Mouse (Mus musculus): ENCODE measurements around the gene Marc2.

The Marc2 gene

DNA sequence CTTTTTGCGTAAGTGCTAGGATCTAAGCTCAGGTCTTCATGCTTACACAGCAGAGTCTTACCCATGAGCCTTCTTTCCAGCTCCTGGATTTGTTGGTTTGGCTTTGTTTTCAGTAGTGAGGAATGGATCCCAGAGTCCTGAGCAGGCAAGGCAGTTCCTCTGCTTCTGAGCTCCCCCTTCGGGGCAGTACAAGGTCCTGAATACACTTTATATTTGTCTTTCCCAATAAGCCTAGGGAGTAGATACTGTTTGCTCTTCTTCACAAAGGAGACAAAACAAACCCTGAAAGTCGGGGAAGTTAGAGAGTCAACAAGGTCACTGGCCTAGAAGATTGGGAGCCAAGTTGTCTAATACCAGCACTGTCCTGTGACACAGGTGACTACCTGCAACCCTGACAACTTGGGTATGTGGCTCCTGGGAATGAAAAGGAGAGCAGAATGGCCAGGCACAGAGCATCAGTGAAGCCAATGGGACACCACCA lies 21.4 kb upstream of the Marc2 start:
- DNase-seq (ENCODE audit: low read depth, low spot score) = no peak
- H3K27me3 ChIP-seq (ENCODE audit: control insufficient read depth, insufficient read depth, low read length, poor library complexity, severe bottlenecking) = no peaks in the 10 kb centered on the region

DNA sequence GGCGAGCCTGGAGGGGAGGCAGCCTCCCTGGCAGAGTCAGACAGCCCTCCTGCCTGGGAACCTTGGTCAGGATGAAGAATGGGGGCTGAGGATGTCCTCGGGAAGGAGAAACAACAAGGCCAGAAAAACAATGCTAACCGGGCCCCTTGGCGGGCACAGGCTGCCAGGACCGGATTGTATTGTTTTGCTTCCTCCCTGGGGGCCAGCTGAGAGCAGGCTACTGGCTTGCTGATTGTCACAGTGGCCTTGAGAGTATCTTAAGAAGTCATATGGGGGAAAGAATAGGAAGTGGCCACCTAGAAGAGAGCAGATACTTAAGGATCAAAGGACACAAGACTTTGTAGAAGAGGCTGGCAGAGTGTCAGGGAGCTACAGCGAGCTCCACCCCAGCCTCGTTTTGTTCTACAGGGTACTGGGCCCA lies 18.1 kb upstream of the Marc2 start:
- Histone ChIP-seq H3K27me3 (ENCODE audit: control insufficient read depth, insufficient read depth, low read length, poor library complexity, severe bottlenecking) (no peaks in the 10 kb centered on the region), H3K36me3 (ENCODE audit: control insufficient read depth, insufficient read depth, low read length, poor library complexity, severe bottlenecking) (no peaks in the 10 kb centered on the region)
- no peak for DNase-seq (ENCODE audit: low read depth, low spot score)

More for the DNA sequence above, 21.4 kb upstream of the Marc2 start:
- no peaks in the 10 kb centered on the region for H3K36me3 ChIP-seq (ENCODE audit: control insufficient read depth, insufficient read depth, low read length, poor library complexity, severe bottlenecking)

DNA sequence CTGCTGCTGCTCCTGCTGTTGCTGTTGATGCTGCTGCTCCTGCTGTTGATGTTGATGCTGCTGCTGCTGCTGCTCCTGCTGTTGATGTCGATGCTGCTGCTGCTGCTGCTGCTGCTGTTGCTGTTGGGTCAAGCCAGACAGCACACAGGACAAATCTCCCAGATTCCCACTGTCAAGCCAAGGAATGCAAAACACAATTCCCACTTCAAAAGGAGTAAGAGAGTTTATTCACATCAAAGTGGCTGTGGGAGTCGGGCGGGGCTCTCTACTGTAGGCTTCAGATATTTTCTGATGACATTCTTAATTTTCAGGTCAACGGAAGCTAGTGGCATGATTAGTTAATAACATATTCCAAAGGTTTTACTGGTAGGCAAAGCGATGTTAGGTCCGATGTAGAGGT lies 16.4 kb upstream of the Marc2 start:
- Histone ChIP-seq H3K27me3 (ENCODE audit: control insufficient read depth, insufficient read depth, low read length, poor library complexity, severe bottlenecking) (no peaks in the 10 kb centered on the region), H3K36me3 (ENCODE audit: control insufficient read depth, insufficient read depth, low read length, poor library complexity, severe bottlenecking) (no peaks in the 10 kb centered on the region)
- DNase-seq (ENCODE audit: low read depth, low spot score) = no peak

DNA sequence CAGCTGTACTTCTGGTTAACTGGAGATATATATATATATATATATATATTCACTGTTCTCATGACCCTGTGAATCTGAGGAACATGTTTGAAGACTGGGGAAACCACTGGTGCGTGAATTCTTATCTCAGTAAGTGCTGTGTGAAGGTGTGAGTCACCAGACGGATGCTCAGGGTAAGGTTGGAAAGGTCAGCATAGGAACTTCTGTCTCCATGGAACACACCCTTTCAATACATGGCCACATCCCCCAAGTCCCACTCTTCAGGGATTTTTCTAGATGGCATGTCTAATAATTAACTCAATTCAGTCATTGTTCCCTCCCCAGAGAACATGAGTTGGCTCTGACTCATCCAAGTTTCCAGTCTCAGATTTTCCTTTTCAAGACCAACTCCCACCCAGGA lies 15.3 kb upstream of the Marc2 start:
- DNase-seq (ENCODE audit: low read depth, low spot score) = no peak
- H3K27me3 ChIP-seq (ENCODE audit: control insufficient read depth, insufficient read depth, low read length, poor library complexity, severe bottlenecking) = no peaks in the 10 kb centered on the region
- H3K36me3 ChIP-seq (ENCODE audit: control insufficient read depth, insufficient read depth, low read length, poor library complexity, severe bottlenecking) = no peaks in the 10 kb centered on the region

DNA sequence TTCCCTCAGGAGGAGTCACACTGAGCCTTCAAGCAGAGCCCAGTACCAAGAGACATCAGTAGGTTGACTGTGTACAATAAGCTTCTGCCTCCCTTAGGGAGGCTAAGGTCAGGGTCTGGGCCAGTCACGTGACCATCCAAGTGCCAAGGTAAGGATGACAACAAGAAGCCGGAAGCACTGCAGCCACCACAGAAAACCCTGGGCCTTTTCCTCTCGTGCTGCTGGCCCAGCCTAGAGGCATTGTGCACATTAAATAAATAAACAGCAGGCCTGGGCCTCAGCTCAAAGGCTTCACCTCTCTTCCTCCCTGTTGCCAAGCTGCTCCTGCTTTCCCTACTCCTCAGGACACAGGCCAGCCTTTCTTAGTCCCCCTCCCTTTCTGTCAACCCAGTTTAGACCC lies 14.0 kb upstream of the Marc2 start:
- no peaks in the 10 kb centered on the region for H3K27me3 ChIP-seq (ENCODE audit: control insufficient read depth, insufficient read depth, low read length, poor library complexity, severe bottlenecking)
- H3K36me3 ChIP-seq (ENCODE audit: control insufficient read depth, insufficient read depth, low read length, poor library complexity, severe bottlenecking) = no peaks in the 10 kb centered on the region
- no peak for DNase-seq (ENCODE audit: low read depth, low spot score)

DNA sequence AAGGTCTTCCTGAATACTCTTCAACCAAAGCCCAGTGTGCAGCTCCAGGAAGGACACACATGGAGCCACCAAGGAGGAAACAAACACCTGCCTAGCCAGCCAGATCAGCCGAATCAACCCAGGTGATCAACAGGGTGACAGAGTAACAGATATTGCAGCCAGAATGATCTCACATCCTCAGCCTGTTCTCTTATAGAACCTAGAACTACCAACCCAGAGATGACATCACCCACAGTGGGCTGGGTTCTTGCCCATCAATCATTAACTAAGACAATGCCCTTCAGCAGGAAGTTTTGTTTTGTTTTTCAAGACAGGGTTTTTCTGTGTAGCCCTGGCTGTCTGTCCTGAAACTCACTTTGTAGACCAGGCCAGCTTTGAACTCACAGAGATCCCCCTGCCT lies 12.0 kb upstream of the Marc2 start:
- DNase-seq (ENCODE audit: low read depth, low spot score) = no peak
- Histone ChIP-seq H3K36me3 (ENCODE audit: control insufficient read depth, insufficient read depth, low read length, poor library complexity, severe bottlenecking) (no peaks in the 10 kb centered on the region), H3K27me3 (ENCODE audit: control insufficient read depth, insufficient read depth, low read length, poor library complexity, severe bottlenecking) (no peaks in the 10 kb centered on the region)

DNA sequence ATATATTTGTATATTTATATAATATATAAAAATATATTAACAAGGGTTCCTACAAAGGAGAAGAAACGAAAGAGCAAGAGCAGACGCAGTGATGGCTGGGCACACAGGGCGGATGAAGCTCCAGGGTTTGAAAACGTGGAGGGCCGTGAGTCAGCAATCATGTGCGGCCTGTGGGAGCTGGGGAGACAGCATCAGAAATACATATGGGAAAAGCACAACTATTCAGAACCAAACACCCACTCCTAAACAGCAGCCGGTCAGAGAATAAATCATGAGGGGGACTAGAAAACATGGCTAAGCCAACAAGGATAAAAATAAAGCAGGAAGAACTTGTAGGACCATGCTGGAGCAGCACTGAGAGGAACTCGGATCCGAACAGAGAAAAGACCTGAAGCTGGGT lies 11.0 kb upstream of the Marc2 start:
- Histone ChIP-seq H3K27me3 (ENCODE audit: control insufficient read depth, insufficient read depth, low read length, poor library complexity, severe bottlenecking) (no peaks in the 10 kb centered on the region), H3K36me3 (ENCODE audit: control insufficient read depth, insufficient read depth, low read length, poor library complexity, severe bottlenecking) (no peaks in the 10 kb centered on the region)
- DNase-seq (ENCODE audit: low read depth, low spot score) = no peak

DNA sequence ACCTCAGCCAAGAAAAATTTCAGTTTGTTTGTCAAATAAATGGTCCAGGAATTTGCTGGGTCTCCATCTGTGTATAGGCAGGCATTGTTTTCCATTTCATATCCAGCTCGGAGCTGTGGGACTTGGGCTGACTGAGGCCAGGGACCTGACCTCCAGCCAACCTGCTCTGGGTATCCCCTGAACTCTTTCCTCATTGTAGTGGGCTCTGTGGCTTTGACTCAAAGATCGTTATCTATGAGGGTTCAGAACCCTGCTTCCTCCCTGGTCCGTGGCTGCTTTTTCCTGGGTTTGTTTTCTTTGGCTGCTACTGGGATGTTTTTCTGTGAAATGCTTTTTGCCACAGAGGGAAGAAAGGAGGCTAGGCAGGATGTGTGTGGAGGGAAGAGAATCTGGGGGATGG lies 7.7 kb upstream of the Marc2 start:
- Histone ChIP-seq H3K27me3 (ENCODE audit: control insufficient read depth, insufficient read depth, low read length, poor library complexity, severe bottlenecking) (no peaks in the 10 kb centered on the region), H3K36me3 (ENCODE audit: control insufficient read depth, insufficient read depth, low read length, poor library complexity, severe bottlenecking) (no peaks in the 10 kb centered on the region)
- no peak for DNase-seq (ENCODE audit: low read depth, low spot score)

DNA sequence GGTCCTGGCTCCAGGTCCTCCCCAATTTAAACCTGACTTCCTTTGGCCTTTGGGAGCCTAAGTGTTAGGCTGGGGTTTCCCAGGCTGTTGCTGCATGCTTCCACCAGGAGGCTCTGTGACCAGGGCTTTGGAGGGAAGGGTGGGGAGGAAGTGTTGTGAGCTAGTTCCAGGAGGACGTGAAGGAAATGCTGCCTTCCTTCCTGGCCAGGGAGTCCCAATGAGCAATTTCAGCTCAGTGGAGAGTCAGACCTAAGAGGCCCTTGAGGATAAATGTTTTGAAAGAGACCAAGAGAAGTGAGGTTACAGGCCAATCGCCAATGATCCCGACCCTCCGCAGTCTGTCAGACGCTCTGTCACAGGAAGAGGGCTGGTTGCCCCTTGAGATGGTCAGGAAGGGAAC lies 7.1 kb upstream of the Marc2 start:
- Histone ChIP-seq H3K36me3 (ENCODE audit: control insufficient read depth, insufficient read depth, low read length, poor library complexity, severe bottlenecking) (no peaks in the 10 kb centered on the region), H3K27me3 (ENCODE audit: control insufficient read depth, insufficient read depth, low read length, poor library complexity, severe bottlenecking) (no peaks in the 10 kb centered on the region)
- peak; percentile 26 for DNase-seq (ENCODE audit: low read depth, low spot score)

DNA sequence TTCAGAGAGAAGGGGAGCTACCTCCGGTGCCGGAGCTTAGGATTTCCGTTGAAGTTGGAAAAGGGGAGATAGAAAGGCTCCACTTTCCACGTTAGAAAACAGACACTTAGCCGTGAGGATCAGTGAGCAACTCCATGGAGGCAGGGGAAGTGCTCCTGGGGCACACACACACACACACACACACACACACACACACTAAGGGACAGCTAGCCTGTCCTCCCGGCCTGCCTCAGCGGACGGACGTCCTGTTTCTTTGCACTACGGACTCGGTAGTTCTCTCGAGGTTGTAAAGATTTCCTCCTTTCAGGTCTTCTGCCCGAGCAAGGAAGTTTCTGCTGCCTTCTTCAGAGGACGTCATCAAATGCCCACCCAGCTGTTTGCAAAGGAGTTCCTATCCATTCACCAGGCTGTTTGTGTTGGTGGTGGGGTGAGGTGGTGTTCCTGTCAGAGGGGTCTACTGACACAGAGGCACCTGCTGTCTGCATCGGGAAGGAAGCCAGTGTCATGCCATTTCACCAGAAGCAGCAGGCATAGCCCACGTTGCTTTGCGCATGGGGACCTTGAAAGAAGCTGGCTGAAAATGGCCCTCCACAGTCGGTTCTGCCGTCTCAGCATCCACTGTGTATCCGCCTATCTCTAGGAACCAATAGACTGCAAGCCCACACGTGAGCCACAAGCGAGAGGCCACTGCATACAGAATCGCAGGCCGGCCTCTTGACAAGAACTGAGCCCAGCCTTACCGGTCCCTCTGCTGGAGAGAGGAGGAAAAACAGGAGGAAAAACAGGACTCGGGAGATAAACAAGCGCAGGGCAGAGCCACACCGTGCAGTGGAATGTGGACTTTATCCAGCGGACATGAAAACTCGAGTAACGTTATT lies 5.7 kb upstream of the Marc2 start:
- Histone ChIP-seq H3K27me3 (ENCODE audit: control insufficient read depth, insufficient read depth, low read length, poor library complexity, severe bottlenecking) (no peaks in the 10 kb centered on the region), H3K36me3 (ENCODE audit: control insufficient read depth, insufficient read depth, low read length, poor library complexity, severe bottlenecking) (no peaks in the 10 kb centered on the region)
- peak; percentile 76 for DNase-seq (ENCODE audit: low read depth, low spot score)

DNA sequence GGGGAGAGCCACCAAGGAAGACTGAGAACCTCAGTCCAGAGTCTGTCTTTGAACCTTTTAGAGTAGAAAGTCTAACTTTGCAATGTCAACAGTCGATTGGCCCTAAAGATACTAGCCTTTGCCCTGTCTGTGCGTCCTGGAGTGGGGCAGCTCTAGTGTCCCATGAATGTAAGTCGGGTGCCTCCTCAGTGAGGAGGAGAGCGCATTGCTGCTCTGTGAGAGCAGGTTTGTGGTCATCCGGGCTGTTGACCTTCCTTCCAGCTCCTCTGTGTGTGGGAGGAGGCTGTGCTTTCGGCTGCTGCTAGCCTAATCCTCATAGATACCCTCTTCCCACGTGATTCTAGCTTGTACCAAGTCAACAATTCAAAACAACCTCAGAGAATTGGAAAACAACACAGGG lies 4.9 kb upstream of the Marc2 start:
- no peak for DNase-seq (ENCODE audit: low read depth, low spot score)
- Histone ChIP-seq H3K36me3 (ENCODE audit: control insufficient read depth, insufficient read depth, low read length, poor library complexity, severe bottlenecking) (no peaks in the 10 kb centered on the region), H3K27me3 (ENCODE audit: control insufficient read depth, insufficient read depth, low read length, poor library complexity, severe bottlenecking) (no peaks in the 10 kb centered on the region)

DNA sequence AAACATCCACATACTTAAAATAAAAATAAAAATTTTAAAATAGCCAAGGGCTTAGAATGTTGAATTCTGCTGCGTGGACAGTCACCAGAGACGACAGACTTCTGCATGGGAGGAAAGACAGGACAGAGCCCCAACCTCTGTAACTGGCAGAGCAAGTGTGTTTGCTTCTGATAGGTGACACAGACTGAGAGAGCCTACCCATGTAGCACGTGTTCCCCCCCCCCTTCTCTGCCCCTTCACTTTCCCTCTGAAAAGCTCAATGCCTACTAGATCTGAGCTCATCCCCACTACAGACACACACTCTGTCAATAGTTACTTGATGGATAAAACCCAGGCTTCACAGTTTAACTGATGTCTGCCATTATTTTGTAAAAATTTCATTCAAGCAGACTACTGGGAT lies 722 bp upstream of the Marc2 start:
- Histone ChIP-seq H3K36me3 (ENCODE audit: control insufficient read depth, insufficient read depth, low read length, poor library complexity, severe bottlenecking) (no peaks in the 10 kb centered on the region), H3K27me3 (ENCODE audit: control insufficient read depth, insufficient read depth, low read length, poor library complexity, severe bottlenecking) (no peaks in the 10 kb centered on the region)
- DNase-seq (ENCODE audit: low read depth, low spot score) = no peak

DNA sequence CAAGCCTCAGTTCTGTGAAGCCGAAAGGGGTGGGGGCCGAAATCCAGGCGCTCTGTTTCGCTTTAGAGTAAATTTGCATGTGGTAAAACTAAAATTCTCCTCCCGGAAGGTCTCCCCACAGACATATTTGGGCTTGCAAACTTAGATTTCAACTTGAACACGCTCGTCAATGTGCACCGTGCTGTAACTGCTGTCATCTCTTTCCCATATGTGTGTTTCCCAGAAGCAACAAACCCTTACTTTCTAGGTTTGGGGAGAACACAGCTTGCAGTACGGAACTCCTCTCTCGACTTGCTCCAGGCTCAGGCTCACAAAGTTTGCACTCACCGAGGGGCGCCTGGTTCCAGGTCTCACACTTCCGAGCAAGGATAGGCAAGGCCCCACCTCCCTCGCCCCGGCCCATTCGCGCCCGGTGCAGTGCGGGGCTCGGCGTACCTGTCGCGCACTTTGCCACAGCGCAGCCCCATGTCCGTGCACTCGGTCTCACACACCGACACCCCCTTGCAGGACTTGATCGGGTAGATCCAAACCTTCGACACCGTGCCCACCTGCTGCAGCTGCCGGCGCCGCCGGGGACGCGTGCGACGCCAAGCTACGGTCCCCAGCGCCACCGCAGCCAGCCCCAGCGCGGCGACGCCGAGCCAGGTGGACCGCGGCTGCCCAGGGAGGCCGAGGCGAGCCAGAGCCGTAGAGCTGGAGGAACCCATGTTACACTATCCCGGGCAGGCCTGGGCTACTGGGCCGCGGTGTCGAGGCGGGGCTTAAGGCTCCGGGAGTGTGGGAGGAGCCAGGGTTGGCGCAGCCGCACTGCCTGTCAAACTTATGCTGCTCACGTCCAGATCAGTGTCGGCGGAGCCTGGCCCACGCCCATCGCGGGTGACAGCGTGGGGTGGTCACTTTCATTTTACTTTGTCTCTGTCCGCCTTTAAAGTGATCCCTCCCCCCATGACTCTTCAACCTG lies 860 bp downstream of the Marc2 start:
- Histone ChIP-seq H3K36me3 (ENCODE audit: control insufficient read depth, insufficient read depth, low read length, poor library complexity, severe bottlenecking) (no peaks in the 10 kb centered on the region), H3K27me3 (ENCODE audit: control insufficient read depth, insufficient read depth, low read length, poor library complexity, severe bottlenecking) (no peaks in the 10 kb centered on the region)
- DNase-seq (ENCODE audit: low read depth, low spot score) = peak; percentile 91

DNA sequence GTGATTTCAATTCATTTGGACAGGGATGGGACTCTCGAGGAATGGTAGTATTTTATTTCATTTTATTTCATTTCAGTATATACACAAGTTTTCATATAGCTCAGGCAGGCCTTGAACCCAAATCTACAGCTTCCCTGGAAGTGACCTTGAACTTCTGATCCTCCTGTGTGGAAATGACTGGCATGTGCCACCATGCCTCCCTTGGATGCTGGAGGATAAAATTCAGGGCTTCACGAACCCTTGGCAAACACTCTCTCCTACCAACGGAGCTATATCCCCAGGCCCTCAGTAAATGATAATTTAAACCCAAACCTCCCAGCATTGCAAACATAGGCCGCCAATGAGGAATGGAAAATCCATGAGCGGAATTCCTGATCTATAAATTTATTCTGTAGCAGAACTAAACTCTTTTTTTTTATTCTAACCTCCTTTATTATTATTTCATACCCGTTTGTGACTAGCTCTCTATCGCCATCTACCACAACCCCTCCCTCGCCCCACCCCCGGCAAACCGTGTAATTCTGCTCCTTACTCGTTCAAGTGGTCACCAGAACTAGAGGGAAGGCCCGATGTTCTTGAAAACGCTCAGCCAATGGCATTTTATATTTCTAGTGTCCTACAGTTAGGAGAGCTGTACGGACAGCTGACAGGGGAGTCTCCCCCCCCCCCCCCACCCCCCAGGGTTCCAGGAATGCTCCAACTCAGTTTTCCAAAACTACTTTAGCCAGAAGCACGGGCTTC lies 1.8 kb downstream of the Marc2 start:
- H3K27me3 ChIP-seq (ENCODE audit: control insufficient read depth, insufficient read depth, low read length, poor library complexity, severe bottlenecking) = no peaks in the 10 kb centered on the region
- peak; percentile 37 for DNase-seq (ENCODE audit: low read depth, low spot score)
- no peaks in the 10 kb centered on the region; the same call in 1 of the 2 replicates for H3K36me3 ChIP-seq (ENCODE audit: control insufficient read depth, insufficient read depth, low read length, poor library complexity, severe bottlenecking)

All from splenic B cell, adult 2 months (primary cell).